Mouse (Mus musculus) adrenal gland, adult 8-10 months (tissue): ENCODE results near the gene Cacna1c. TPM values are rescaled to one million over a fixed set of nuclear protein-coding genes. Genes with fewer than 3 reads are reported as not detected.

Experiments
- DNase-seq: peaks from one replicate; pipeline ENCODE4 v3.0.0; 2022
- total RNA-seq, 4 experiments: library from RNA; stranded (reverse); gene quantifications; 2 replicates each; pipeline ENCODE4 v1.2.4; 2022

The Cacna1c gene
- total RNA-seq, 4 experiments from 2014 or later, result 97.1 to 218 (median 127) TPM

DNA sequence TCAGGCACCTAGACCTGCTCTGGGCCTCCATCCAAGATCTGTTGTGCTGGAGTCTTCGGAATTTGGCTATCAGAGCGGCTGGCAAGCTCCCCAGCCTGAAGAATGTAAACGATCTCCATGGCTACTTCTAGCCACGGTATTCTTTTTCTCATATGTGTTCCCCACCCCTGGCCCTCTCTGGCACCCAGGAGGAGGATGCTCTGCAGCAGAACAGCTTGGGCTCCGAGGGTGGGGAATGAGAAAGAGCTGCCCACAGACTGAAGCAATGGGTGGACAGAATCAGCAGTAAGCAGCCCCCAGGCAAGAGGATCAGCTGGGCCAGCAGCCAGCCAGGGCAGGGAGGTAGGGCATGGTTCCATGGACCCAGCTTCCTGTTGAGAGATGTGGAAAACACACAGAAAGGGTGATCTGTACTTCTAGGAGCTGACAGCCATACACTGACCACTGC, 404.3 kb downstream of the Cacna1c start:
- peak; percentile 33 for DNase-seq

DNA sequence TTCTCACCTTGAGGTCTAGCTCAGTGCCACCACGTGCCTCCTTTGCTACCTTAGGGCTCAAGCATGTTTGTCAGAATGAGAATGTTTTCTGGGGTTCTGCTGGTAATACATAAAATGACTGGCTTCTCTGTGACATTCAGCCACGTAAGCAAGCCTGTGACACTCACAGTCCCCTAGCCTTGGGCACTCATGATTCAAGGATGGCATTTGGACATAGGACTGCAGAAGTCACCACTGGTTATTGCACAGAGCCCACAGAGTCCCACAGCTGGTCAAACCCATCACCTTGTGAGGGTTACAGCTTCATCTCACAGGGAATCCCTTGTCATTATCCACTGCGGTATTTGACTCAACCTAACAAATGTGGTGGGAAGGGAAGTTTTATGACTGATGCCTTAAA, 408.3 kb downstream of the Cacna1c start:
- DNase-seq, result peak; percentile 39

DNA sequence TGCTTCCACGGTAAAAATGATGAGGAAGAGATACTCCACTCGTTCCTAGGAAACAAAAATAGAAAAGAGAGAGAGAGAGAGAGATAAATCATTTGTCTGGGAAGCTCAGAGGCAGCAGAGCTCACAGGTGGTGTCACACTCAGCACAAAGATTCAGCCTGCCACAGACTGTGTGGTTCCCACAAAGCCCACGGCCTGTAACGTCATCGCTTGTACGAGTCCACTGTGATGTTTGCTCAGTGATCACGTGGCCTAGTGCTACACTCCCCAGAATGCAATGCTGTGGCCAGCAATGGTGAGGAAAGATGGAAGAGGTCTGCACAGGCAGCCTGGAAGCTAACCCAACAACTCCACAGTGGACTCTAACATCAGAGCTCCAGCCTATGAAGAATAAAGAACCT, 415.9 kb downstream of the Cacna1c start:
- DNase-seq, result no peak

DNA sequence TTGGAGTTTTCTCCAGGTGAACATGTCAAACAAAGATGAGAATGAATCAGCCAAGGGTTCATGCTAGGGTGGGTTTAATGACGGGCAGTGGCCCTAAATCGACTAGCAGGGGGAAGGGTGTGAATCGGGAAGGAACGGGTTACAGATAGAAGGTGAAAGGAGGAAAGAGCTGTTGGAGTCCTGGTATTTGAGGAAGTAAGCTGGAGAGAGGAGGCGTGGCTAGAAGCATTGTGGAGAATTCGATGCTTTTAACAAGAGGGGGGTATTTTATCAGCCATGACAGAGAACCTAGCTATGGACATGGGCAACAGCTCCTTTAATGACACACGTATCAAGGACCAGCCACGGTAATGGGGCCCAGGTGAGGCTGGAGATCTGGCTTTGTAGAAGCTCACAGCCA, 417.0 kb downstream of the Cacna1c start:
- DNase-seq, result no peak

DNA sequence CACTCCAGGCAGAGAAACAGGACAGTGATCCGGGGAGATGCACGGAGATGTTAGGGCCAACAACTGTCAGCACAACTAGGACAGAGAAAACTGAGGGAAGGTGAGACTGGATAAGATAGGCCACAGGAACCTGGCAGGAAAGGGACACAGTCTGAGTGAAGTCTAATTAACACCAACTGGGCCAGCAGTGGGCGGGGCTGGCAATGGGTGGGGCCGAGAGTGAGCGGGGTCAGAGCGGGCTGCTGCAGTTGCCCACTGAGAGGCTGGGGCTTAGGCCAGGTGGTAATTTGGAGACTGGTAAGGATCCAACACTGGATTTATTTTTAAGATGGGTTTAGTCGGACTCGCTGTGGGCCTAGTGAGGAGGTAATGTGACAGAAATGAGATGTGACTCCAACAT, 418.8 kb downstream of the Cacna1c start:
- no peak for DNase-seq

DNA sequence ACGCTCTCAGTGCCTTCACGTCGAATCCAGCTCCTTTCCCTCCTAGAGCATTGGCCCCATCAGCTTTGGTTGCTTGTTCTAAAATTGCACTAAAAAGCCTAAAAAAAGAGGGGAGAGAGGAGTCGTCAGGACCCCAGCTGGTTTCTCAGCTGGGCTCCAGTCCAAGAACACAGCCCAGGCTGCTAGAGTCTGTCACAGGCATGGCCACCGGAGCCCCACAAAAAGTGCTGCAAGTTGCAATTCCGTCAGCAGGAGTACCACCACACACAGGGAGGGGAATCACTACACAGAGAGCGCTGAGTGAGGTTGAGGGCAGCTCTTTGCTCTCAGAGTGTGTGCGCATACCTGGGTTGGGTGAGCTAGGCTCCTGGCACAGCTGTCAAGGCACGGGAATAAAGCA, 419.8 kb downstream of the Cacna1c start:
- DNase-seq, result no peak

DNA sequence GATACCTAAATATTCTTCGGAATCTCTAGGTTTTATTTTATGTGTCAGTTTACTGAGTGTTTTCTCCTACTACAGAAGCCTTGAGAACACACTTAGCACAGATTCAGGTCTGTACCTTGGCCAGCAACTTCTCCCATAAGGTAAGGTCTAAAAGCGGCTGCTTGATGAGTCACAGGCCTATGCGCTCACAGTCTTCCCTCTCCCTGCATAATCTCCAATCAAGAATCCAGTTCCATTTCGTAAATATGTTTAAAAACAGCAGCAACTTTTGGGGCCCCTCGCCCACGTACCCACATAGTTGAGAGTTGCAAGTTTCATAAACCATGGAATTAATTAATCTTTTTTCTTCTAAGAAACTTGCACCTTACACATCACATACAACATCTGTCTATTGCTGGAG, 423.6 kb downstream of the Cacna1c start:
- no peak for DNase-seq

DNA sequence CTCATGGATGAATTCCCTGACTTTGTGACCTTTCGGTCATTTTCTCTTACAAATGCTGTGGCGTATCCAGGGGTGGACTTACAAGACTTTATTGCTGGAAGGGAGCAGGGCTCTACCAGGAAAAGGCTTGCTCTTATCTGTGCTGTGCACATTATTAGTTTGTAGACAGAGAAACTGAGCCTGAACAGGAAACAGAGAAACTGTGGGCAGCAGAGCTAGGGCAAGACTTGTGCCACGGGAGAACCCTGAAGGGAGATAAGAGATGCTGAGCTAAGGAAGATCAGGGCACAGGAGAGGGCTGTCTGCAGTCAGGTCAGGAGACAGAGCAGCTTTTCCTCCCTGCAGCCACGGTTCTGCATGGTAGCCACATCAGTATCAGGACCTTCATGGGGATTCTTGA, 425.1 kb downstream of the Cacna1c start:
- DNase-seq, result no peak

DNA sequence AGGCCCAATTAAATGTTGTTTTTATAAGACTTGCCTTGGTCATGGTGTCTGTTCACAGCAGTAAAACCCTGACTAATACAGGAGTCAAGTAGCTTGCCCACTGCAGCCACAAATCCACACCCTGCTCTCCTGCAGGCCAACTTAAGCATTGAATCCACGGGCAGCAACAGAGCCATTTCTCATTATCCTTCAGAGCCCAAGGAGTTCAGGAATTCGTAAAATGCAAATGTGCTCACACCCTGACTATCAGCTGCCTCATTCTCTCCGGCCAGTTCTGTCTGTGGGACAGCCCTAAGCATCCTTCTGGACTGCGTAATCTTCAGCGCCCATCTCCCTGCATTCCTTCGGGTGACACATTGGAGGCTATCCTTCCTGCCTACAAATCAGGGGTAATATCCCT, 425.8 kb downstream of the Cacna1c start:
- DNase-seq, result no peak

DNA sequence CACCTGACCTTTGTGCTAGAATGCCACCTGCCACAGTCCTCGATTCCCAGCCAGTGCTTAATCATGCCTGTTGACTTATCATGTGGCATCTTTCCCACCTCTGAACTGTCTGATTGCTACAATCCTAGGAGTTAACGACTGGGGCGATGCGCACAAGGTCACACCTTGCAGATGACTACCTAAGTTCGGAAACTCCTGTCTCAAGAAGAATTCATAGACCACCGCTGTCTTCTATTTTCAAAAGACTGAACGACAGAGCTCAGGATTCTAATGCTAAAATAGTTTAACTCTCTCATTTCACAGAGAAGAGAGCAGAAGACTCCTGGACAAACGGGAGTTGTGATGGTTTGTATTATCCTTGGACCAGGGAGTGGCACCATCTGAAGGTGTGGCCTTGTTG, 426.4 kb downstream of the Cacna1c start:
- no peak for DNase-seq

DNA sequence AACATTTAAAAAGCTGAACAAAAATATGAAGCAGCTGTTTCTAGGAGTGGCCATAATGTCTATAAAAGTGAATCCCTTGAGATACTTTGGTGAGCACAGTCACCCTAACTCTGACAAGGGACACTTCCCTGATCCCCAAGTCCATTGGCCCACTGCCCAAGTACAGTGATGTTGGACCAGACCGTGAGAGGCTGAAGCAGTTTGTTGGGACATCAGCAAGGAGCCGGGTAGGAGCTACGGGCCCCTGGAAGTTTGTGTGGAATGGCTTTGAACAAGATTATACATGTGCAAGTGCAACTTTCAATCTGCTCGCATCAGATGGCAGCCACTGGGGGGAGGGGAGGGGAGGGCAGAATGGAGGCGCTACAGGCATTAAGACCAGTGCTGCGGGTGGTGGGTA, 428.5 kb downstream of the Cacna1c start:
- DNase-seq, result no peak

DNA sequence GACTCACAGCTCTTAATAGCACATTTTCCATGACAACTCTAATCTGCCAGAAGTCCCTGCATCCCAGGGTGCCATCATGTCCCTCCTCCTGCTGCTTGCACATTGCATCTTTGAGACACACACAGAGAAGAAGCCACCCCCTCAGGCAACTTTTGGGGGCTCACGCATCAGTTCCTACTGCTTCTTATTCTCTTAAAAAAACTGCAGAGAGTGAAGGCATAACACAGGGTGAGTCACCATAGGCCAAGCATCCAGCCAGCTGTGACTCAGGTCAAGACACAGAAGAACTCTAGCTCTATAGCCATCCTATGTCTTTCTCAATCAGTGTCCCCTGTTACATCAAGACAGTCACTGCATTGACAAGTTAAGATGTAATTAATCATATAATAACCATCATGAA, 431.0 kb downstream of the Cacna1c start:
- no peak for DNase-seq

DNA sequence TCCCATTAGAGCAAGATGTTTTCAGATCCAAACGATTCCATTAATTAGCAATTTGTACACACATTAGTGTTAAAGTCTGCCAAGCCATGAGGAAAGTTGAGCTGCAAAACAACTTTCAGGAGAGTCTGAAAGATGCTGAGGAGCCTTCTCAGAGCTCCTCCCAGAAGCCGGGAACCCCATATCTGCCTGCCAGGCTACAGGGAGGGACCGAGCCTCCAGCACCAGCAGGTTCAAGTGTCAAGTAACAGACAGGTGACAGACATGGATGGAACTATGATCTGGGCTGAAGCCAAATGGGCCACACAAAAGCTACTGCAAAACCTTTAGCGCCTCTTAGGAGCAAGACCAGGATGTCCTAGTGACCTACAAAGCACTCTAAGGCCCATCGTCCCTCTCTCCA, 437.2 kb downstream of the Cacna1c start:
- no peak for DNase-seq

DNA sequence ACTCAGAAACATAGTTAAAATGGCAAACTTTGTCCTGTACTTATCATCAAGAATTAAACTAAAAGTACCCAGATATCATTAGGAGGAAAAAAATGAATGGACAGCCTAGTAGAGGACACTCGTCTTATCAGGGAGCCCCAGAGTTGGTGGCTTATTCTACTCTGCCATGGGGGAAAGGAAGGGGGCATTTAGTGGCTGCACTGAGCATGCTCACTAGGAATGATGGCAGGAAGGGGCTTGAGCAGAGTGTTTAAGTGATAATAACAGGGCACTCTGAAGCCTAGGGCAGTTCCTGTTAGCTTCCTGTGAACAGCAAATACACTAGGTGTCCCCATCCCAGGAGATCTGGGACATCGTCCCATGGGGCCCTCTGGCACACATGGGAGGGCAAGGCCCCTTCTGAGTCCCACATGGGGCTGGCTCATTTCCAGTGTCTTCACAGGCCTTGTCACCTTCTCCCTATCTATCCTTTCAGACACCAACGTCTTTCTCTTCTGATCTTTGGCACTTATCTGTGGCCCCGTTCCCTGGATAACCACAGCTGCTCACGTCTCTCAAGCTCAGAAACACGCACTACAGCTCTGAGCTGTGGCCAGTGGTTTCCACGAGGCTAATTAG, 437.8 kb downstream of the Cacna1c start:
- DNase-seq, result no peak

DNA sequence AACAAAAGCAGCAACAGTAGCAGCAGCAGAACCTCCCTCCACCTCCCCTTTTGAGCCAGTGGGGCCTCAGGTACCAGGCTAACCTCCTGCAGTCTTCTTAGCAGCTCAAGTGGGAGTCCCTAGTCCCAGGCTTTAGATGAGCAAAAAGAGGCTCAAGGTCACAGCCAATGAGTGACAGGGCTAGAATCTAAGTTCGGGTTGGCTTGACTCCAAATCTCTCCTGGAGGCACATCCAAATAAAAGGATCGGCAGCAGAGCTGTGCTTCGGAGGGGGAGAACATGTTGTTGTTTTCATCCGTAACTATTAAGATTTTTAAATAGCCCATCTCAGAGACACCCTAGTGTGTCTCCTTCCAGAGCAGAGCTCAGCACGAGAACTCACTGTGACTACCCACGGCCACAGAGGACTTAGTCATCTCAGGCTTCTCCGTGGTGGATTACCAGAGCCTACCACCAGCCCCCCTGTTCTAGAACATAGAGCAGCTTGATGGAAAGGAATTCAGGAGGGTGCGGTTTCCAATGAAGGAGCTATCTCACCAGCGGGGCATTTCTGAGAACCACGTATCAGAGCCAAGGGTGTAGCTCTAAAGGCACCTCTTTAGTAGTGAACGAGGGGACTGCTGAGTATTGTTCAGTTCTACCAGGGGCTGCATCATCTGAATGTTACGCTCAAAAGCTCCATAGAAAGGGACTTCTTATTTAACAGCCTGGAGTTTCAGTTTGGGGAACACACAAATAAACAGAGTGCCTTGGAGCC, 438.5 kb downstream of the Cacna1c start:
- DNase-seq, result no peak

DNA sequence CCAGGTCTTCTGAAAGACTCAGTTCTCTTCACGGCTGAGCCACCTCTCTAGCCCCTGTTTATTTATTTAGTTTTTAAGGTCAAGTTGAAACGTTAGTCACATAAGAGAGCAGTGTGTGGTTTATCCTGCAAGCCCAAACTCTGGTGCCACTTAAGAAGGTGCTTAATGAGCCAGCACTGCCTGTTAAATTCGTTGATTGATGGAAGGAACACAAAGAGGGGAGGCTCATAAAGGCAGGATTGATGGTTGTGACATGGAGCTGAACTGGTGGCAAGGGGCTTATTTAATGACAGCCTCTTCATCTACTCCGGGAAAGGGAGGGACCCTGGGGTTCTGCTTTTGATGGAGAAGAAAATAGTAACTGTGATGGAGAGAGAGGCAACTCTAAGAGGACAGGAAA, 439.7 kb downstream of the Cacna1c start:
- DNase-seq, result no peak

DNA sequence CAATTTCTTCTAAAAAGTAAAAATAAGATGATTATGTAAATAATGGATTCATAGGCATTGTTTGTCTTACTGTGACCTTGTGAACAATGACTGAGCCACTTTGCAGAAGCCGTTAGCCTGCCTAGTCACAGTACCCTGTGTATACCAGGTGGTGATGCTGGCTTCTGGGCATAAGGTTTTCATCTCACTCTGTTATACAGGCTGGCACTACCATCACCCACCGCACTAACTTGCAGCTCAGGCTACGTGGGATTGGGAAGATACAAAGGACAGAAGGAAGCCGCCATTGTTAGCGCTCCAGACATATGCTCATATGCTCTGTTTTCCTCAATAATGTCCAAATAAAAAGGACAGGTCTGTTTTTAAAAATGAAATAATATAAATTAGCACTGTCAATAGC, 440.4 kb downstream of the Cacna1c start:
- no peak for DNase-seq

DNA sequence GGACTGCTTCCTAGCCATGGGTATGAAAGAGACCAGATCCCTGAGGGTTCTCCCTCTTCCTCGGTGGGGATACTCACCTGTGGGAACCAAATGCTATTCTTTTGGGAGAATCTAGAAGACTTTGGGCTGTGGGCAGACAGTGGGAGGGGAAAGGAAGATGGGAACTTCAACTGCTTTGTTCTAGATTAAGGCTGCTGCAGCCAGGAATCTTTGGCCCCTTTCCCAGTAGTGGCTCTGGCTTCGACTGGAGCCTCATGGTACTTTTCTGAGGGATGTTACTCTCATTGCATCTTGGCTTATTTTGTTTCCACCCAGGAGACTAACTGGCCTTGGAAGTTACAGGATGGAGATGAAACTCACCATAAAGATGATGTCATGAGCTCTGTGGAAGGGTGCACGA, 441.8 kb downstream of the Cacna1c start:
- no peak for DNase-seq

DNA sequence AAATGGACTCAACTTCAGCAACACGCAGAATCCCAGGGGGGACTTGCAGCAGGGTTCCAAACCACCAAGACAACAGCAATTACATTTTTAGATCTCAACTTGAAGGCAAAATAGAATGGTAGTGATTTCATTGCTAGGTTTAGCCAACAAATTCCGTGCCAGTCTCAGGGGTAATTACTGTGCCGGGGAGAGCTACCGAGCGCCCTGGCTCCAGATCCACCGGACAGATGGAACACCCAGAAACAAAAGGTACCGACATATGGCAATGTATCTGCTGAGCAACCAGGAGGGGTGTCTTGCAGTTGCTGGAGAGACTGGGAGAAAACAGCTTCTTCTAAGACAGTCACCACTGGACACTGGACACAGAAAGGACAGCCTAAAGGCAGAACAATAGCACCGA, 442.4 kb downstream of the Cacna1c start:
- no peak for DNase-seq

DNA sequence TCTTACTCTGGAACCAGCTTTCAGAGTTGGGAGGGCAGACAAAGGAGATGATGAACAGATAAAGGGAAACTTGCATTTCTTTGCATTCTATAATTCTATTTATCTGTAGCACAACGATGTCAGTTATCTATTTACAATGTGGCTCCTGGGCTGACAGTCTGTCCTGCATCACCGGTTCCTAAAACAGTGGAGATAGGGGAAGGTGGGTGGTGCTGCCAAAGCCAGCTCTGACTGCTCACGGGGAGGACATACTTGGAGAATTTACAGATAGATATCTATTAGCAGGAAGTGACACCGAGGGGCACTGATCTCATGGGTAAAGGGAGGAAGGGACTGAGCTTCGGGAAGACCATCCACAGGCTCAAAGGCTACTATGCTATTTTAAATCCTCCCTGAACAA, 443.2 kb downstream of the Cacna1c start:
- DNase-seq, result no peak

DNA sequence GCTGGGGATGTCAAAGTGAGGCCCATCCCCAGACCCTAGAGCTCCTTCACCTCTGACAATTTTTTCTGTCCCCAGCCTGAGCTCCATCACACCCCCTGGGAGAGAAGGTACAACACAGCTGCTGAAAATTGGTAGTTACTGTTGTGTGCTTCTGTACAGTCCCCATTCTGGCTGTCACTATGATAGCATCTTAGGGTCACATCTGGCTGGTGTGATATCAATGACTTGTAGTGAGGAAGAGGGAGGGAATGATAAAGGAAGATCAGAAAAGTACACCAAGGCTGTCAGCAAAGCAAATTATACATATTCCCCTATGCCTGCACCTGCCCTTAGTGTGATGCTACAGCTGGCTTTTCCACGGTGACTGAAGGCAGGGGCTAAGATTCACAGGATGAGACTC, 446.9 kb downstream of the Cacna1c start:
- no peak for DNase-seq

DNA sequence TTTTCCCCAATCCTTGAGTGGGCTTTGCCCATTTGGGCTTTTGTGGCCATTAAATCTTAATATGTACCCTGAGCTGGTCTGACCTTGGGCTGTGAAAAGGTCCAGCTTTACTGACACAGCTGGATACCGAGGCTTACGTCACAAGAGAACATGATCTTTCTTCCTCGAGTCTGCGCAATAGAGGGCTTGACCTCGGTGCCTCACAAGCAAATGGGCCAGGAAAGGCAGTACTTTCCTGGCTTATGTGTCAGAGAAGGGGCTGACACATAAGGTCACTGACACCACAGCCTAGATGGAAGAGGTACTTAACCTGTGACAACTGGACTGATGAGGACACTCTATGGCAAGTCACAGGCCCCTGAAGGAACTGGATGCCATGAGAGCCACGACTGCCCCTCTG, 453.5 kb downstream of the Cacna1c start:
- DNase-seq, result peak; percentile 36

DNA sequence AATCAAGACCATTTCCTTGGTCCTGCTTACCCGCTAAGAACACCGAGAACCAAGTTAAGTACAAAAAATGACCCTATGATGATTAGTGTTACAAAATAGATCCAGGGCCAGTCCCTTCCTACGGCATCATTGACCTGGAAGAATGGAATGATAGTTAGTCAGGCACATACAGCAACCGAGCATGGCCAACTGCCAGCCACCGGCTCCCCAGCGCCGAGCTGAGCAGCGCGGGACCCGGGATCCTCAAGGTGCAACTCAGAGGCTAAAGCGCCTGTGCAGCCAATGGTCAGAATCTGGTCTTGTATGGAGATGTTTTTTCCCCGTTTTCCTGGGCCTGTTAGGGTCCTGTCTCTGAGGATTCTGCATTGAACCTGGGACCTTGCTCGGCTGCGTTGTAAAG, 454.4 kb downstream of the Cacna1c start:
- no peak for DNase-seq

DNA sequence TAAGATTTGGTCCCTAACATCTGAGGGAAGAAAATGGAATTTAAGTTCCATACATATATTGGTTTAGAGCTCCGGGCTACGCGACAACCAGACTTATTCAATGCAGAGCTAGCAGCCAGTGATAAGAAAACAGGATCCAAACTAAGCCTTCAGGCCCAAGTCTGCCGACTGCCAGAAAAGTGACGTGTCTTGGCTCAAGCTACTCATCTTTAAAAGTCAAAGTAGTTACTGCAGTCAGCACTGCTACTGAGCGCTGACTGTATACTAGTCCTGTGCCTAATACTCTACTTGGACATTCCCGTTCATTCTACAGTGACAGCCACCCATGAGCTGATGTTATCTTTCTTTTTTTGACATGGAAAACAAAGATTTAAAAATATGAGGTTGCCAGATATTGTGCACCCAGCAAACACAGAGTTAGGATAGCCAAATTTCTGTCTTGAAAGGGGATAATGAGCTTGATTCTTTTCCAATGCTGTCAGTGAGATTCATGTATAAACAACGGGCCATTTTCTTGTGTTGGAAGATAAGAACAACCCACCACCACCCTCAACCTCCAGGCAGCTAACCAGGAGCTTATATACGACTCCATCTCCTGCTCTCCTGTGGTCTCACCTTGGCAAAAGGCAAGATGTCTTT, 456.1 kb downstream of the Cacna1c start:
- DNase-seq, result no peak
